Mouse (Mus musculus): ENCODE measurements around the gene Cfap61.

Cfap61 gene

GRCm38 (mm10) chr2:146223176-146223905 lies 288.8 kb downstream of the Cfap61 start:
- TF ChIP-seq CTCF (conservative IDR thresholded peaks at IDR 0.05; ENCODE audit: low read length): no peak
- no peak for TF ChIP-seq NANOG (IDR thresholded peaks at IDR 0.05; ENCODE audit: borderline replicate concordance, low read length)
- no peak for TF ChIP-seq POU5F1 (IDR thresholded peaks at IDR 0.05; ENCODE audit: borderline replicate concordance, low read length)
- Histone ChIP-seq H3K27me3 (ENCODE audit: insufficient read depth, low read length) (peaks cover 87% of the 10 kb centered on the region), H3K36me3 (ENCODE audit: insufficient read depth, low read length) (no peaks in the 10 kb centered on the region), H3K4me3 (replicated peaks; ENCODE audit: low read length) (peak overlapping the region; percentile 82), H3K9me3 (ENCODE audit: low read length) (no peaks in the 10 kb centered on the region), H3K4me1 (replicated peaks; ENCODE audit: low read depth, low read length) (peaks cover 48% of the 10 kb centered on the region)

- H3K27me3 ChIP-seq (ENCODE audit: insufficient read depth, low read length): peaks cover 88% of the 10 kb centered on the region
- H3K36me3 ChIP-seq (ENCODE audit: insufficient read depth, low read length): no peaks in the 10 kb centered on the region
- peaks cover 41% of the 10 kb centered on the region for H3K4me1 ChIP-seq (replicated peaks; ENCODE audit: low read depth, low read length)
- TF ChIP-seq CTCF (conservative IDR thresholded peaks at IDR 0.05; ENCODE audit: low read length): no peak
- TF ChIP-seq POU5F1 (IDR thresholded peaks at IDR 0.05; ENCODE audit: borderline replicate concordance, low read length): no peak
- TF ChIP-seq NANOG (IDR thresholded peaks at IDR 0.05; ENCODE audit: borderline replicate concordance, low read length): no peak
- H3K4me3 ChIP-seq (replicated peaks; ENCODE audit: low read length): peak overlapping the region; percentile 82; the same call in 1 of the 2 replicates
- H3K9me3 ChIP-seq (ENCODE audit: low read length): no peaks in the 10 kb centered on the region
Observed at GRCm38 (mm10) chr2:146224141-146224540, 289.6 kb downstream of the Cfap61 start.

GRCm38 (mm10) chr2:146225818-146226217 lies 291.2 kb downstream of the Cfap61 start:
- no peak overlapping the region for H3K4me3 ChIP-seq (replicated peaks; ENCODE audit: low read length)
- peaks cover 31% of the 10 kb centered on the region for H3K4me1 ChIP-seq (replicated peaks; ENCODE audit: low read depth, low read length)
- no peaks in the 10 kb centered on the region for H3K36me3 ChIP-seq (ENCODE audit: insufficient read depth, low read length)
- H3K27me3 ChIP-seq (ENCODE audit: insufficient read depth, low read length): peaks cover 74% of the 10 kb centered on the region
- no peak for TF ChIP-seq NANOG (IDR thresholded peaks at IDR 0.05; ENCODE audit: borderline replicate concordance, low read length)
- no peak for TF ChIP-seq CTCF (conservative IDR thresholded peaks at IDR 0.05; ENCODE audit: low read length)
- no peak for TF ChIP-seq POU5F1 (IDR thresholded peaks at IDR 0.05; ENCODE audit: borderline replicate concordance, low read length)
- no peaks in the 10 kb centered on the region for H3K9me3 ChIP-seq (ENCODE audit: low read length)

GRCm38 (mm10) chr2:146226484-146226883 lies 291.9 kb downstream of the Cfap61 start:
- Histone ChIP-seq H3K9me3 (ENCODE audit: low read length) (no peaks in the 10 kb centered on the region), H3K4me1 (replicated peaks; ENCODE audit: low read depth, low read length) (peaks cover 26% of the 10 kb centered on the region), H3K36me3 (ENCODE audit: insufficient read depth, low read length) (no peaks in the 10 kb centered on the region), H3K27me3 (ENCODE audit: insufficient read depth, low read length) (peaks cover 67% of the 10 kb centered on the region), H3K4me3 (replicated peaks; ENCODE audit: low read length) (no peak overlapping the region)
- TF ChIP-seq POU5F1 (IDR thresholded peaks at IDR 0.05; ENCODE audit: borderline replicate concordance, low read length): no peak
- no peak for TF ChIP-seq NANOG (IDR thresholded peaks at IDR 0.05; ENCODE audit: borderline replicate concordance, low read length)
- no peak for TF ChIP-seq CTCF (conservative IDR thresholded peaks at IDR 0.05; ENCODE audit: low read length)

- H3K4me1 ChIP-seq (replicated peaks; ENCODE audit: low read depth, low read length): peaks cover 26% of the 10 kb centered on the region
- H3K27me3 ChIP-seq (ENCODE audit: insufficient read depth, low read length): peaks cover 62% of the 10 kb centered on the region
- H3K36me3 ChIP-seq (ENCODE audit: insufficient read depth, low read length): no peaks in the 10 kb centered on the region
- TF ChIP-seq NANOG (IDR thresholded peaks at IDR 0.05; ENCODE audit: borderline replicate concordance, low read length) (no peak), CTCF (conservative IDR thresholded peaks at IDR 0.05; ENCODE audit: low read length) (no peak), POU5F1 (IDR thresholded peaks at IDR 0.05; ENCODE audit: borderline replicate concordance, low read length) (no peak)
- H3K4me3 ChIP-seq (replicated peaks; ENCODE audit: low read length): no peak overlapping the region
- no peaks in the 10 kb centered on the region for H3K9me3 ChIP-seq (ENCODE audit: low read length)
Observed at GRCm38 (mm10) chr2:146227646-146228045, 293.1 kb downstream of the Cfap61 start.

- TF ChIP-seq CTCF (conservative IDR thresholded peaks at IDR 0.05; ENCODE audit: low read length) (no peak), POU5F1 (IDR thresholded peaks at IDR 0.05; ENCODE audit: borderline replicate concordance, low read length) (no peak), NANOG (IDR thresholded peaks at IDR 0.05; ENCODE audit: borderline replicate concordance, low read length) (no peak)
- Histone ChIP-seq H3K4me1 (replicated peaks; ENCODE audit: low read depth, low read length) (peaks cover 26% of the 10 kb centered on the region), H3K9me3 (ENCODE audit: low read length) (peaks cover 4% of the 10 kb centered on the region; the same call in 1 of the 2 replicates), H3K27me3 (ENCODE audit: insufficient read depth, low read length) (peaks cover 55% of the 10 kb centered on the region), H3K36me3 (ENCODE audit: insufficient read depth, low read length) (no peaks in the 10 kb centered on the region), H3K4me3 (replicated peaks; ENCODE audit: low read length) (no peak overlapping the region)
Observed at GRCm38 (mm10) chr2:146228435-146228834, 293.9 kb downstream of the Cfap61 start.

GRCm38 (mm10) chr2:146231485-146231884 lies 296.9 kb downstream of the Cfap61 start:
- Histone ChIP-seq H3K36me3 (ENCODE audit: insufficient read depth, low read length) (no peaks in the 10 kb centered on the region), H3K27me3 (ENCODE audit: insufficient read depth, low read length) (peaks cover 27% of the 10 kb centered on the region), H3K4me1 (replicated peaks; ENCODE audit: low read depth, low read length) (peaks cover 5% of the 10 kb centered on the region), H3K9me3 (ENCODE audit: low read length) (peaks cover 4% of the 10 kb centered on the region; the same call in 1 of the 2 replicates), H3K4me3 (replicated peaks; ENCODE audit: low read length) (no peak overlapping the region)
- TF ChIP-seq POU5F1 (IDR thresholded peaks at IDR 0.05; ENCODE audit: borderline replicate concordance, low read length): no peak
- no peak for TF ChIP-seq NANOG (IDR thresholded peaks at IDR 0.05; ENCODE audit: borderline replicate concordance, low read length)
- no peak for TF ChIP-seq CTCF (conservative IDR thresholded peaks at IDR 0.05; ENCODE audit: low read length)

- Histone ChIP-seq H3K4me3 (replicated peaks; ENCODE audit: low read length) (no peak overlapping the region), H3K9me3 (ENCODE audit: low read length) (no peaks in the 10 kb centered on the region), H3K36me3 (ENCODE audit: insufficient read depth, low read length) (peaks cover 5% of the 10 kb centered on the region; the same call in 1 of the 2 replicates), H3K27me3 (ENCODE audit: insufficient read depth, low read length) (peaks cover 4% of the 10 kb centered on the region; the same call in 1 of the 2 replicates), H3K4me1 (replicated peaks; ENCODE audit: low read depth, low read length) (0 out of 2 replicates have a peak, but pooled peaks cover 5% of the 10 kb centered on the region)
- no peak for TF ChIP-seq POU5F1 (IDR thresholded peaks at IDR 0.05; ENCODE audit: borderline replicate concordance, low read length)
- TF ChIP-seq NANOG (IDR thresholded peaks at IDR 0.05; ENCODE audit: borderline replicate concordance, low read length): no peak
- TF ChIP-seq CTCF (conservative IDR thresholded peaks at IDR 0.05; ENCODE audit: low read length): no peak
Observed at GRCm38 (mm10) chr2:146239196-146239747, 304.7 kb downstream of the Cfap61 start.

Data from E14TG2a.4 (cell line).